Mouse (Mus musculus): ENCODE measurements around the gene Cryzl2. TPM values are rescaled to one million over a fixed set of nuclear protein-coding genes. Genes with fewer than 3 reads are reported as not detected.
A peak's percentile ranks its signal among the peaks of the same experiment; 100 is the strongest.

Cryzl2 gene
- polyA plus RNA-seq, 1 experiment from 2014 or later = 13.6 TPM

- 69% methylated on average over 2 of the region's 2 CpGs for WGBS
- Histone ChIP-seq H3K9ac (ENCODE audit: low read depth, low read length) (no peak overlapping the region), H3K4me2 (ENCODE audit: low read depth, low read length) (no peak overlapping the region), H3K27ac (replicated peaks; ENCODE audit: low read depth, low read length) (no peak overlapping the region), H3K36me3 (ENCODE audit: control insufficient read depth, insufficient read depth, low read length) (no peaks in the 10 kb centered on the region), H3K4me3 (ENCODE audit: low read depth, low read length) (no peak overlapping the region), H3K9me3 (ENCODE audit: control insufficient read depth, low read length) (no peaks in the 10 kb centered on the region), H3K4me1 (ENCODE audit: control insufficient read depth, insufficient read depth, low read length) (no peaks in the 10 kb centered on the region), H3K27me3 (replicated peaks; ENCODE audit: control insufficient read depth, insufficient read depth, low read length) (no peaks in the 10 kb centered on the region)
- DNase-seq (ENCODE audit: low spot score) (no peak), ATAC-seq (ENCODE audit: low read depth) (no peak)
Measured at GRCm38 (mm10) chr1:157476231-157476630, 17.9 kb downstream of the Cryzl2 start.

GRCm38 (mm10) chr1:157480090-157480489, 21.7 kb downstream of the Cryzl2 start:
- no peaks in the 10 kb centered on the region for H3K36me3 ChIP-seq (ENCODE audit: control insufficient read depth, insufficient read depth, low read length)
- 23% methylated on average over 9 of the region's 9 CpGs for WGBS
- no peaks in the 10 kb centered on the region for H3K27me3 ChIP-seq (replicated peaks; ENCODE audit: control insufficient read depth, insufficient read depth, low read length)
- no peak overlapping the region for H3K27ac ChIP-seq (replicated peaks; ENCODE audit: low read depth, low read length)
- no peak overlapping the region for H3K4me2 ChIP-seq (ENCODE audit: low read depth, low read length)
- ATAC-seq (ENCODE audit: low read depth) (no peak), DNase-seq (ENCODE audit: low spot score) (no peak)
- no peaks in the 10 kb centered on the region for H3K9me3 ChIP-seq (ENCODE audit: control insufficient read depth, low read length)
- no peak overlapping the region for H3K4me3 ChIP-seq (ENCODE audit: low read depth, low read length)
- H3K4me1 ChIP-seq (ENCODE audit: control insufficient read depth, insufficient read depth, low read length) = no peaks in the 10 kb centered on the region
- H3K9ac ChIP-seq (ENCODE audit: low read depth, low read length) = no peak overlapping the region

- no peak for DNase-seq (ENCODE audit: low spot score)
- no peaks in the 10 kb centered on the region for H3K36me3 ChIP-seq (ENCODE audit: control insufficient read depth, insufficient read depth, low read length)
- H3K27ac ChIP-seq (replicated peaks; ENCODE audit: low read depth, low read length) = no peak overlapping the region
- H3K4me2 ChIP-seq (ENCODE audit: low read depth, low read length) = no peak overlapping the region
- no peak for ATAC-seq (ENCODE audit: low read depth)
- no peak overlapping the region for H3K4me3 ChIP-seq (ENCODE audit: low read depth, low read length)
- H3K9ac ChIP-seq (ENCODE audit: low read depth, low read length) = no peak overlapping the region
- no peaks in the 10 kb centered on the region for H3K9me3 ChIP-seq (ENCODE audit: control insufficient read depth, low read length)
- H3K4me1 ChIP-seq (ENCODE audit: control insufficient read depth, insufficient read depth, low read length) = no peaks in the 10 kb centered on the region
- no peaks in the 10 kb centered on the region for H3K27me3 ChIP-seq (replicated peaks; ENCODE audit: control insufficient read depth, insufficient read depth, low read length)
- WGBS = 37% methylated on average over 3 of the region's 3 CpGs
Measured at GRCm38 (mm10) chr1:157480901-157481300, 22.5 kb downstream of the Cryzl2 start.

- no peak overlapping the region for H3K27ac ChIP-seq (replicated peaks; ENCODE audit: low read depth, low read length)
- H3K27me3 ChIP-seq (replicated peaks; ENCODE audit: control insufficient read depth, insufficient read depth, low read length) = no peaks in the 10 kb centered on the region
- no peaks in the 10 kb centered on the region for H3K4me1 ChIP-seq (ENCODE audit: control insufficient read depth, insufficient read depth, low read length)
- 86% methylated on average over 6 of the region's 6 CpGs for WGBS
- DNase-seq (ENCODE audit: low spot score) (no peak), ATAC-seq (ENCODE audit: low read depth) (no peak)
- no peaks in the 10 kb centered on the region for H3K36me3 ChIP-seq (ENCODE audit: control insufficient read depth, insufficient read depth, low read length)
- H3K9ac ChIP-seq (ENCODE audit: low read depth, low read length) = no peak overlapping the region
- H3K9me3 ChIP-seq (ENCODE audit: control insufficient read depth, low read length) = no peaks in the 10 kb centered on the region
- no peak overlapping the region for H3K4me3 ChIP-seq (ENCODE audit: low read depth, low read length)
- no peak overlapping the region for H3K4me2 ChIP-seq (ENCODE audit: low read depth, low read length)
Measured at GRCm38 (mm10) chr1:157481666-157482065, 23.3 kb downstream of the Cryzl2 start.

GRCm38 (mm10) chr1:157484161-157484560, 25.8 kb downstream of the Cryzl2 start:
- ATAC-seq (ENCODE audit: low read depth) = no peak
- Histone ChIP-seq H3K4me2 (ENCODE audit: low read depth, low read length) (no peak overlapping the region), H3K4me1 (ENCODE audit: control insufficient read depth, insufficient read depth, low read length) (no peaks in the 10 kb centered on the region), H3K27me3 (replicated peaks; ENCODE audit: control insufficient read depth, insufficient read depth, low read length) (no peaks in the 10 kb centered on the region), H3K9me3 (ENCODE audit: control insufficient read depth, low read length) (no peaks in the 10 kb centered on the region), H3K27ac (replicated peaks; ENCODE audit: low read depth, low read length) (no peak overlapping the region), H3K4me3 (ENCODE audit: low read depth, low read length) (no peak overlapping the region), H3K36me3 (ENCODE audit: control insufficient read depth, insufficient read depth, low read length) (no peaks in the 10 kb centered on the region), H3K9ac (ENCODE audit: low read depth, low read length) (no peak overlapping the region)
- no peak for DNase-seq (ENCODE audit: low spot score)
- 93% methylated on average over 4 of the region's 4 CpGs for WGBS

GRCm38 (mm10) chr1:157500657-157501056, 42.3 kb downstream of the Cryzl2 start:
- 80% methylated on average over 1 of the region's 1 CpGs for WGBS
- no peaks in the 10 kb centered on the region for H3K27me3 ChIP-seq (replicated peaks; ENCODE audit: control insufficient read depth, insufficient read depth, low read length)
- ATAC-seq (ENCODE audit: low read depth) (no peak), DNase-seq (ENCODE audit: low spot score) (no peak)
- no peak overlapping the region for H3K27ac ChIP-seq (replicated peaks; ENCODE audit: low read depth, low read length)
- H3K9ac ChIP-seq (ENCODE audit: low read depth, low read length) = no peak overlapping the region
- H3K4me2 ChIP-seq (ENCODE audit: low read depth, low read length) = no peak overlapping the region
- no peaks in the 10 kb centered on the region for H3K36me3 ChIP-seq (ENCODE audit: control insufficient read depth, insufficient read depth, low read length)
- H3K9me3 ChIP-seq (ENCODE audit: control insufficient read depth, low read length) = no peaks in the 10 kb centered on the region
- no peaks in the 10 kb centered on the region for H3K4me1 ChIP-seq (ENCODE audit: control insufficient read depth, insufficient read depth, low read length)
- no peak overlapping the region for H3K4me3 ChIP-seq (ENCODE audit: low read depth, low read length)

GRCm38 (mm10) chr1:157501352-157501945, 43.1 kb downstream of the Cryzl2 start:
- Histone ChIP-seq H3K9ac (ENCODE audit: low read depth, low read length) (no peak overlapping the region), H3K9me3 (ENCODE audit: control insufficient read depth, low read length) (no peaks in the 10 kb centered on the region), H3K4me2 (ENCODE audit: low read depth, low read length) (no peak overlapping the region), H3K4me1 (ENCODE audit: control insufficient read depth, insufficient read depth, low read length) (no peaks in the 10 kb centered on the region), H3K36me3 (ENCODE audit: control insufficient read depth, insufficient read depth, low read length) (no peaks in the 10 kb centered on the region), H3K27me3 (replicated peaks; ENCODE audit: control insufficient read depth, insufficient read depth, low read length) (no peaks in the 10 kb centered on the region), H3K27ac (replicated peaks; ENCODE audit: low read depth, low read length) (no peak overlapping the region), H3K4me3 (ENCODE audit: low read depth, low read length) (no peak overlapping the region)
- ATAC-seq (ENCODE audit: low read depth) = no peak
- 90% methylated on average over 6 of the region's 6 CpGs for WGBS
- DNase-seq (ENCODE audit: low spot score) = no peak

- WGBS = 72% methylated on average over 6 of the region's 6 CpGs
- Histone ChIP-seq H3K4me3 (ENCODE audit: low read depth, low read length) (no peak overlapping the region), H3K9me3 (ENCODE audit: control insufficient read depth, low read length) (no peaks in the 10 kb centered on the region)
Measured at GRCm38 (mm10) chr1:157503071-157503470, 44.7 kb downstream of the Cryzl2 start.

GRCm38 (mm10) chr1:157506522-157506921, 48.1 kb downstream of the Cryzl2 start, which contains the start of gene Sec16b:
TSS of gene Sec16b (plus strand) at chr1:157506728.
- H3K27ac ChIP-seq (replicated peaks; ENCODE audit: low read depth, low read length) = peak within 1 kb of the TSS; percentile 35
- peak within 1 kb of the TSS; percentile 36 for H3K4me2 ChIP-seq (ENCODE audit: low read depth, low read length)
- peak within 1 kb of the TSS; percentile 8; the same call in 1 of the 2 replicates for H3K4me3 ChIP-seq (ENCODE audit: low read depth, low read length)
- no peaks in the 10 kb centered on the region for H3K9me3 ChIP-seq (ENCODE audit: control insufficient read depth, low read length)
- H3K27me3 ChIP-seq (replicated peaks; ENCODE audit: control insufficient read depth, insufficient read depth, low read length) = no peaks in the 10 kb centered on the region; the same call in 1 of the 2 replicates
- ATAC-seq (ENCODE audit: low read depth) = peak; percentile 45; the same call in 1 of the 2 replicates
- 13% methylated on average over 5 of the region's 5 CpGs for whole genome bisulfite sequencing
- peaks cover 5% of the 10 kb centered on the region; the same call in 1 of the 2 replicates for H3K4me1 ChIP-seq (ENCODE audit: control insufficient read depth, insufficient read depth, low read length)
- H3K36me3 ChIP-seq (ENCODE audit: control insufficient read depth, insufficient read depth, low read length) = no peaks in the 10 kb centered on the region
- peak; percentile 85 for DNase-seq (ENCODE audit: low spot score)
- peak within 1 kb of the TSS; percentile 32 for H3K9ac ChIP-seq (ENCODE audit: low read depth, low read length)

More at GRCm38 (mm10) chr1:157503071-157503470, 44.7 kb downstream of the Cryzl2 start:
- Histone ChIP-seq H3K4me1 (ENCODE audit: control insufficient read depth, insufficient read depth, low read length) (peaks cover 5% of the 10 kb centered on the region; the same call in 1 of the 2 replicates), H3K9ac (ENCODE audit: low read depth, low read length) (no peak overlapping the region), H3K36me3 (ENCODE audit: control insufficient read depth, insufficient read depth, low read length) (no peaks in the 10 kb centered on the region), H3K27me3 (replicated peaks; ENCODE audit: control insufficient read depth, insufficient read depth, low read length) (no peaks in the 10 kb centered on the region), H3K27ac (replicated peaks; ENCODE audit: low read depth, low read length) (no peak overlapping the region), H3K4me2 (ENCODE audit: low read depth, low read length) (no peak overlapping the region)
- no peak for ATAC-seq (ENCODE audit: low read depth)
- no peak for DNase-seq (ENCODE audit: low spot score)
